Mouse (Mus musculus) brain, adult 2 months (tissue): ENCODE results near the gene Gm11237.
"Not testable (repeated sequence)": the region's sequence is repeated elsewhere in the genome, so short reads cannot be mapped to it uniquely, and the experiment has no call there.

Source experiments
- DNase-seq: peaks from one replicate; pipeline ENCODE4 v3.0.0; 2011; ENCODE audit warnings: low read depth, low spot score

Gene Gm11237

GRCm38 (mm10) chr4:73622684-73623083 is at the start of gene Gm11237:
TSS of gene Gm11237 (plus strand) at chr4:73622984.
- not testable (repeated sequence) for DNase-seq

- DNase-seq: peak; percentile 59
Observed at GRCm38 (mm10) chr4:73599248-73599647, 23.5 kb upstream of the Gm11237 start.

- not testable (repeated sequence) for DNase-seq
Observed at GRCm38 (mm10) chr4:73607581-73607980, 15.2 kb upstream of the Gm11237 start, which contains the start of gene Gm11238. TSS of gene Gm11238 (plus strand) at chr4:73607881.

- not testable (repeated sequence) for DNase-seq
Observed at GRCm38 (mm10) chr4:73637821-73638220, 15.0 kb downstream of the Gm11237 start, which contains the start of gene Gm11236. TSS of gene Gm11236 (plus strand) at chr4:73638121.

GRCm38 (mm10) chr4:73661864-73662263 is 39.1 kb downstream of the Gm11237 start:
- not testable (repeated sequence) for DNase-seq

GRCm38 (mm10) chr4:73668054-73668453 is 45.3 kb downstream of the Gm11237 start, which contains the start of gene Gm11239:
TSS of gene Gm11239 (plus strand) at chr4:73668354.
- DNase-seq: not testable (repeated sequence)
